Mouse (Mus musculus) forebrain, embryonic 10.5 days (tissue): Measurements from ENCODE around the gene Prkd3. TPM values are rescaled to one million over a fixed set of nuclear protein-coding genes. Genes with fewer than 3 reads are reported as not detected.

Source experiments
- DNase-seq: peaks from one replicate; pipeline ENCODE4 v3.0.0-alpha.2; 2017; ENCODE audit warnings: low spot score; ENCODE audit errors: extremely low spot score
- H3K27ac ChIP-seq: fragments of 300-500 bp; sonication (generic); 2 replicates; pipeline ENCODE4 v1.5.1; 2016; ENCODE audit warnings: mild to moderate bottlenecking
- H3K27me3 ChIP-seq: fragments of 300-500 bp; sonication (generic); 2 replicates; pipeline ENCODE4 v1.6.1; 2016; ENCODE audit warnings: mild to moderate bottlenecking; ENCODE audit not compliant: poor library complexity, severe bottlenecking
- H3K36me3 ChIP-seq: fragments of 300-500 bp; sonication (generic); replicated peaks from 2 replicates; pipeline ENCODE4 v1.6.1; 2016; ENCODE audit warnings: mild to moderate bottlenecking, moderate library complexity
- H3K4me1 ChIP-seq: fragments of 300-500 bp; sonication (generic); 2 replicates; pipeline ENCODE4 v1.6.1; 2016
- H3K4me3 ChIP-seq: fragments of 300-500 bp; sonication (generic); 2 replicates; pipeline ENCODE4 v1.5.1; 2016; ENCODE audit warnings: mild to moderate bottlenecking, moderate library complexity
- H3K9me3 ChIP-seq: fragments of 300-500 bp; sonication (generic); 2 replicates; pipeline ENCODE4 v1.6.1; 2016; ENCODE audit warnings: mild to moderate bottlenecking, moderate library complexity
- WGBS: fragments of 180-500 bp; shearing (Covaris S2); methylation state at CpG from one replicate; pipeline ENCODE4 v1.1.7; 2016; 5-methylcytosine and 5-hydroxymethylcytosine counted together
- polyA plus RNA-seq: library from polyadenylated mRNA; unstranded; fragments of >200 nt; fragmentation: Nextera tagmentation; extraction: Ambion mirVana; gene quantifications from 2 replicates; pipeline ENCODE4 v1.2.1, GENCODE M21; 2016

The Prkd3 gene
- polyA plus RNA-seq, 1 experiment from 2014 or later: 47.8 TPM

DNA sequence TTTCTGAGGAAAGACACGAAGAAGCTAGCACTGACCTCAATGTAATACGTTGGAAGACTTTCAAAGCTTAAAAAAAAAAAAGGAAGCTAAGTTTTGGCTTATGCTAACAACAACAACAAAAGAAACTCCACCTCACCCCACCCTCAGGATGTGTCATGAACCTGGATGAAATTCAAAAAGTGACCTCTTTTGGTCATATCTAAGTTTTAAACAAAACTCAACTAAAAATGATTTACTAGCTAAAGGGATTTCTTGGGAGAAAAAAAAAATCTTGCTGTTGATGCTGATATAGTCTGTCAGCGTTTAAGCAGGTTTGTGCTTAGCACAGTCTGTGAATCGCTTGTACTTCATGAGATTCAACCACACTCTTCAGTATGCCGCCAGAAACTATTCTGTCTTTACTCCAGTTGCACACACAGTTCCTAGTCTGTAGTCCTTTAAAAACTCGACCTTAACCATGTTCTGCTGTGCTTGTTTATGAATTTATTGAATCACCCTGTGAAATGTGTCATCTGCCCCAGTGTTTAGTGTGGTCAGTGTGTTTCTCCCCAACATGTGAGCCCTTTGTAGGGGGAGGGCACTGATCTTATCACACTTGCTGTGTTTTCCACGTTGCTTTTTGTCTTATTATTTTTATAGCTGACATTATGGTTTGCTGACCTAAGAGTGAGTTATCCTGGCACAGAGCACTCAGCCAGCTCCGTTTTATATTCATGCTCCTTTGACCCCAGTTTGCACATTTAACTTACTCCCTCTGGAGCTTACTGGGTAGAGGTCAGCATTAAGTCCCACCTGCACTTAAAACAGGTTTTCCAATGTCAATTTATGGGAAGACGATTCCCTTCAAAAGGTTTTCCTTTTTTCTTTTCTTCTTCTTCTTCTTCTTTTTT, 25.4 kb downstream of the Prkd3 start:
- Histone ChIP-seq H3K27ac (no peak overlapping the region), H3K36me3 (no peaks in the 10 kb centered on the region), H3K4me3 (no peak overlapping the region), H3K27me3 (no peaks in the 10 kb centered on the region), H3K4me1 (no peaks in the 10 kb centered on the region), H3K9me3 (no peaks in the 10 kb centered on the region)
- WGBS: 83% methylated on average over 9 of the region's 9 CpGs
- DNase-seq: no peak

DNA sequence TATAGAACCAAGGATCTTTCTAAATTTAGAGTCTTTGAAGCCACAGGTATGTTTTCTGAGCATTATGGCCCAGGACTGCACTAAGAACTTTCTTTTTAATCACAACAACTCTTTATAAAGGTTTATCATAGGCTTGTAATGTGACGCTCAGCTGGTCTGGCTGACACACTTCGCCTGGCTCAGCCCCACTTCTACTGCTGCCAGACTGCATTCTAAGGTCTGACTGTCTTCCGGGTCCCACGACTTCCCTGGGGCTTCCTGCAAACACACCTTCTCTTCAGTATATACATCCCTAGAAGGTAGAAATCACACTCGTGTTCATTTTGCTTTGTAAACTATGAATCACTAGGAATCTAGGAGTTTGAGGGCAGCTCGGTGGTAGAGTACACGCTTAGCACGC, 26.2 kb downstream of the Prkd3 start:
- Histone ChIP-seq H3K27ac (no peak overlapping the region), H3K27me3 (no peaks in the 10 kb centered on the region), H3K4me1 (no peaks in the 10 kb centered on the region), H3K36me3 (no peaks in the 10 kb centered on the region), H3K9me3 (no peaks in the 10 kb centered on the region), H3K4me3 (no peak overlapping the region)
- WGBS: 92% methylated on average over 8 of the region's 8 CpGs
- DNase-seq: no peak

DNA sequence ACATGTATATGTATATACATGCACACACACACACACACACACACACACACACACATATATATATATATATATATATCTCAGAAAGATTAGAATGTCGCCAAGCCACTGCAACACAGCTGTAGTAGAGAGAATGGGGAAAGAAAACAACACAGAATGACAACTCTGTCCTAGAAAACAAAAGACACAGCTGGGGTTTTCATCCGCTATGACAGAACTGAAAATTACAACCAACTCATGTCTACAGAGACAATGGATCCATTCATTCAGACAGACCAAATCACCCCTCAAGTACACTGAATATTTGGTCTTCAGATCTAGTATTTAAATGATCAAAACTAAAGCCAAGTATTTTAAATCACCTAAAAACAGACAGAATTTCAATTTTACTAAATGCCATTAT, 26.9 kb downstream of the Prkd3 start:
- no peak overlapping the region for H3K4me3 ChIP-seq
- H3K4me1 ChIP-seq: no peaks in the 10 kb centered on the region
- H3K27ac ChIP-seq: no peak overlapping the region
- no peak for DNase-seq
- WGBS: 73% methylated on average over 2 of the region's 2 CpGs
- H3K36me3 ChIP-seq: no peaks in the 10 kb centered on the region
- no peaks in the 10 kb centered on the region for H3K27me3 ChIP-seq
- no peaks in the 10 kb centered on the region for H3K9me3 ChIP-seq

DNA sequence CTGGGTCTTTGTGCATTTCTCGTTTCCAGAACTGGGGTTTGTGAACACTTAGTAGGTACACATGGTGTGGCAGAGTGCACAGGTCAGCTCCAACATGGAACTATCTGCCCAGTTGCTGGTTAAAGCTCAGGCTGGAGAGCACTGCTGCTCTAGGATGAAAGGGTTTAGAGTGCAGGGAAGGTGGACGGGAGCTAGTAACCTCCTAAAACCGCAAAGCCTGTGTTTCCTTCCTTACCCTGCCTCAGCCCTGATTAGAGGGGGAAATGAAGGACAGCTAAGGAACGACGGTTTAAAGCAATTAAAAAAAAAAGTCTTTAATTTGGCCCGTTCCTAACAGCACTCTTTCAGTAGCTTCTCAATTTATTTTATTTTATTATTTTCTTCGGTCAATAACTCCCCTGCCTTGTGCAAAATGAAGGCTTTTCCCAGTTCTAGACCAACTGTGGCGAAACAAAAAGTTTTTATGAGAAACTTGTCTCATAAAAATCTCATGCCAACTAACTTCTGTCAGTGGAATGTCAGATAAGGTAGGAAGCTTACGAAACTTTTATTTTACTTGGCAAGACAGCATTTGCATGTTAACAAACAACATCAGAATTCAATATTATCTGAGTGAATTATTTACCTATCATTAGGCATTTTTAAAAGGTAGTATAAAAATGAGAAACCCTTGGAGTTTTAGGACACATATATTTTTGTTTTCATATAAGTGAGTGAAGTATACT, 28.2 kb downstream of the Prkd3 start:
- no peak for DNase-seq
- H3K9me3 ChIP-seq: no peaks in the 10 kb centered on the region
- H3K4me1 ChIP-seq: no peaks in the 10 kb centered on the region
- no peaks in the 10 kb centered on the region for H3K27me3 ChIP-seq
- no peak overlapping the region for H3K4me3 ChIP-seq
- WGBS: 85% methylated on average over 9 of the region's 9 CpGs
- no peaks in the 10 kb centered on the region for H3K36me3 ChIP-seq
- H3K27ac ChIP-seq: no peak overlapping the region

DNA sequence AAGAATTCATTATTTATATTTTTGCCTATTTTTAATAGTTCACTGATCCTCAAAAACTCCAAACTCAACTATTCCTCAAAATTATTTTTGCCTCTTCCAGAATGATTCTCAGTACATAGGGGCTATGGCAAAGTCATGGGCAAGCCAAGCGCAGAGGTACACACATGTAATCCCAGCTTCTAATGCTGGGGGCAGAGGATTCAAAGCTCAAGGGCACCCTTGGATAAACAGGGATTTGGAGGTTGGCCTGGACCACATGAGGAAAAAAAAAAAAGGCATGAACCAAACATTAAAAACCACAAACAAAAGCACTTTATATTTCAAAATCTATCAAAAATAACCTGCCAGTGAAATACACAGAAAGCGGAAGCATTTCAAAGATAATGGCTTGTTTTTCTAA, 29.1 kb downstream of the Prkd3 start:
- Histone ChIP-seq H3K27me3 (no peaks in the 10 kb centered on the region), H3K4me1 (no peaks in the 10 kb centered on the region), H3K27ac (no peak overlapping the region), H3K4me3 (no peak overlapping the region), H3K36me3 (no peaks in the 10 kb centered on the region), H3K9me3 (no peaks in the 10 kb centered on the region)
- WGBS: 98% methylated on average over 2 of the region's 2 CpGs
- DNase-seq: no peak

DNA sequence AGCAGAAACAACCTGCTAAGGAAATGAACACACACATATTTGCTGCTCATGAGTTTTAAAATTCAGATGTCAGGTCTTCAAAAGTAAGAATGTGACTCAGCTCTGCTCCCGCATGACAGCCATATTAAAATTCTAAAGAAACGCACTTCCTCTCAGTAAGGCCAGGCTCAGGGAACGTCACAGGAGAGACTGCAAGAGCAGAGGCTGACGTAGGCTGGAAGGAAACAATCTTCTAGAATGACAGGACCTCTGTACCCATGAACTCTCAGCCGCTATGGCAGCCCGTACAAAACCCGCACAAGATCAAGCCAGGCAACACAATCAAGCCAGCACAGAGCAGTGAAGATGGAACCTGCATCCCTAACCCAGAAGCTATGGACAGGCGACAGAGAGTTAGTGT, 31.6 kb downstream of the Prkd3 start:
- no peak overlapping the region for H3K4me3 ChIP-seq
- DNase-seq: no peak
- 87% methylated on average over 8 of the region's 8 CpGs for WGBS

DNA sequence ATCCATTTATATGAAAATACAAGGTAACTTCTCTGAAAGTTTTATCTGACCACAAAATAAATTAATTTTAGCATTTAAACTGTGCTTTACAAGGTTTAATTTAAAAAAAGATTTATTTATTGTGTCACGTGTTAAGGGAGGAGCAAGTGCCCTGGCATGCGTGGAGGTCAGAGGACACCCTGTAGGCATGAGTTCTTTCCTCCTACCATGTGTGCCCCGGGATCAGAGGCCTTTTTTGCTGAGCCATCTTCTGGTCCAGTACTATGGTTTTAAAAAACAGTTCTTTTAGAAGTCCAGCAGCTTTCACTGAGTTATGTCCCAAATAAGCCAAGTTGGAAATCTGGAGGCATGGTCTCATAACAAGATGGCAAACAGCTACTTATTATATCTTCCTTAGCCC, 36.9 kb downstream of the Prkd3 start:
- no peaks in the 10 kb centered on the region for H3K27me3 ChIP-seq
- H3K36me3 ChIP-seq: peaks cover 57% of the 10 kb centered on the region
- H3K4me1 ChIP-seq: no peaks in the 10 kb centered on the region
- DNase-seq: no peak
- 92% methylated on average over 3 of the region's 3 CpGs for WGBS
- H3K4me3 ChIP-seq: no peak overlapping the region
- H3K27ac ChIP-seq: no peak overlapping the region
- H3K9me3 ChIP-seq: no peaks in the 10 kb centered on the region

More for the DNA sequence above, 31.6 kb downstream of the Prkd3 start:
- Histone ChIP-seq H3K4me1 (no peaks in the 10 kb centered on the region), H3K27me3 (no peaks in the 10 kb centered on the region), H3K36me3 (peaks cover 6% of the 10 kb centered on the region), H3K27ac (no peak overlapping the region), H3K9me3 (no peaks in the 10 kb centered on the region)

DNA sequence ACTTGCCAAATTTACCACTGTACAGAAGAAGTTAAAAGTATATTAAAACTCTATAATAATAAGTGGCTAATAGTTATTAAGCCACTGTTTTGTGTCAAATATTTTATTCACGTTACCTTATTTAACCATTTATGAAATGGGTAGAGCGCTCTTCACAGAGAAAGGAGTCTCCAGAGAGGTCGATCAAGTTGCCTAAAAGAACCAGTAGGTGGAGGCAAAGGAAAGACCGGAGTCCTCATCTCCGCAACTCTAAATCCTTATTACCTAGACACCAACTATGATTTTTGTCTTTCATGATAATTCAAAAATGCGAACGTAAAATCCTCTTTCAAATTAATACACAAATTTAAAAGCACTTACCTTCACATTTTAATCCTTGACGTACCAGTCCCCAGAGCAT, 37.5 kb downstream of the Prkd3 start:
- no peak overlapping the region for H3K27ac ChIP-seq
- no peaks in the 10 kb centered on the region for H3K27me3 ChIP-seq
- WGBS: 95% methylated on average over 8 of the region's 8 CpGs
- no peaks in the 10 kb centered on the region for H3K9me3 ChIP-seq
- no peak for DNase-seq
- H3K36me3 ChIP-seq: peaks cover 63% of the 10 kb centered on the region
- no peaks in the 10 kb centered on the region for H3K4me1 ChIP-seq
- no peak overlapping the region for H3K4me3 ChIP-seq

DNA sequence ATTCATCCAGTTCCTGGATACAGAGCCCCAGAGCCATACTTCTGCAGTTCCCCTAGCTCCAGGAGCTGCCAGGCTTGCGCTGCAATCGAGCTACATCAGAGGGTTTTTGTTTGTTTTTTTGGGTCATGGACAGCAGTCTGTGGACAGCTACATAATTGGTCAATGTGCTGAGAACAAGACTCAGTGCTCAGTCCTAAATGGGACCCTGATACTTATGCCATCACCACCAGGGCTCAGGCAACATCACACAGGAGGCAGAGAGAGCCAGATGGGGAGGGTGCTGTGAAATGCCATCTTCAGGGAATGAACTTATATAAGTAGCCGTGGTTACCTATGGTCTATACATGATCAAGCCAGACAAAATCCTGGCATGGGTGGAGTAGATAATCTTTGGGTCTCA, 52.1 kb downstream of the Prkd3 start:
- WGBS: 88% methylated on average over 3 of the region's 3 CpGs
- H3K36me3 ChIP-seq: peaks cover 79% of the 10 kb centered on the region

DNA sequence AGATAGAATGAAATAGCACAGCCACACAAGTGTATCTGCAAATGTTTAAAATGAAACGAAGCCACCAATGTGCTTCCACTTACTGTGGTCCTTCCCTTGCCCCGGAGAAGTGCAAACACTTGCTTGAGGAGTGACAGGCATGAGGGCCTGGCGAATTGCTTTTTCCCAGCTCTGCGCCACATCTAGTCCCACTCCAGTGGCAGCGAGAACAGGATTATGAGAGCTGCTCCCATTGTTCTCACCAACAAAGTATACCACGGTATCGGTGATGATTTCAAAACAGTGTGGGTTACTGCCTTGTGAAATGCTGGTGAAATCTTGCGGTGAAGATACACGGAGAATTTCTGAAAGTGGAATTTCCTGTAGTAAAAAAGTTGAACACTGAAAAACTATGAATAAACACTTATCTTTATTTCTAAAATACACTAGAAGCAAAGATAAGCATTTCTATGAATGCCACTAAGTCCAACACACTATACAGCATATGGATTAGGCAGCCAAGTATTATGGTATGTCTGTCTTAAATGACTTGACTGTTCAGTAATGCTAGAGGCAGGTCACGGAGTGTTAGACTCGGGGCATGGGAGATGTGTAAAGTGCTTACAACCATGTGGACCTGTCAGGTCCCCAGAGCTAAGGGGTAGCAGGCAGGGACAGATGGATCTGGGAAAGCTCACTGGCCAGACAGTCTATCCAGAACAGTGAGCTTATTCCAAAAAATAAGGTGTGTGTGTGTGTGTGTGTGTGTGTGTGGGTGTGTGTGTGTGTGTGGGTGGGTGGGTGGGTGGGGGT, 54.3 kb downstream of the Prkd3 start:
- H3K27me3 ChIP-seq: no peaks in the 10 kb centered on the region
- no peaks in the 10 kb centered on the region for H3K4me1 ChIP-seq
- H3K4me3 ChIP-seq: no peak overlapping the region
- WGBS: 93% methylated on average over 11 of the region's 11 CpGs
- no peak overlapping the region for H3K27ac ChIP-seq
- no peak for DNase-seq
- no peaks in the 10 kb centered on the region for H3K9me3 ChIP-seq
- peaks cover 85% of the 10 kb centered on the region for H3K36me3 ChIP-seq

More for the DNA sequence above, 52.1 kb downstream of the Prkd3 start:
- Histone ChIP-seq H3K27me3 (no peaks in the 10 kb centered on the region), H3K4me3 (no peak overlapping the region), H3K9me3 (no peaks in the 10 kb centered on the region), H3K27ac (no peak overlapping the region), H3K4me1 (no peaks in the 10 kb centered on the region)
- no peak for DNase-seq

DNA sequence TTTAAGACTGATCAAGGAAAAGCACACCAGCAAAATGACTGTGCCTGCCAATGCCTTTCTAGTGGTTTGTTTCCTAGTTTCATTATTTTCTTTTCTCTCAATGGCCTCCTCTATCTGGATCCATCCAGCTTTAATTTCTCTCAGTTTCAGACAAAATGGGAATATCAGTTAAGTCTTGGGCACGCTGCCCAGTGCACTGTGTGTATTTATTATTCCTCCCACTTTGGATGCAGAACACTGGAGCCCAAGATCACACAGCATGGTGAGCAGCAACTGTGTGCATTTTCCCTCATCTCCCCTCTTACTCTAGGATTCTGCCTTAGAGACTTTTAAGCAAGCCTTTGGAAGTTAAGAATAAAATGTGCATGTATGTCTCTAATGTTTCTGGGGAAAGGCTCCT, 56.2 kb downstream of the Prkd3 start:
- WGBS: 95% methylated on average over 1 of the region's 1 CpGs
- Histone ChIP-seq H3K27me3 (no peaks in the 10 kb centered on the region), H3K4me3 (no peak overlapping the region), H3K36me3 (peaks cover 85% of the 10 kb centered on the region), H3K4me1 (no peaks in the 10 kb centered on the region), H3K27ac (no peak overlapping the region), H3K9me3 (no peaks in the 10 kb centered on the region)
- no peak for DNase-seq

DNA sequence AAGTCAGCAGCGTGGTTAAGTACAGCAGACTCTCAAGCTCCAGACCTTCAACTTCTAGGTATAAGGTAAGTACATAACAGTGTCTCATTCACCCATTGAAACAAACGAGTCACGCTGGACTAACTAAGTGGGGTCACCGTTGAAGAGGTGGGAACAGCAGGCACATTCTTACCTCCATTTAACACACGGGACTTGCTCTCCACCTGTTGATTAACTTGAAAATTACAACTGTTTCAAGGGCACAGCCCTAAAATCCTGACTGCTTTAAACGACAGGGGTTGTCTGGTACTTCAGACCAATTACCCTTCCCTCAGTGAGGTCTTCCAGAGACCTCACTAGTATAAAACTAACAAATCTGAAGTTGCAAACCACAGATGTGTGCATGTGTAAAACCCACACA, 61.1 kb downstream of the Prkd3 start:
- Histone ChIP-seq H3K4me3 (no peak overlapping the region), H3K9me3 (no peaks in the 10 kb centered on the region), H3K36me3 (peaks cover 94% of the 10 kb centered on the region), H3K27ac (no peak overlapping the region), H3K4me1 (no peaks in the 10 kb centered on the region), H3K27me3 (no peaks in the 10 kb centered on the region)
- no peak for DNase-seq
- WGBS: 86% methylated on average over 6 of the region's 6 CpGs

DNA sequence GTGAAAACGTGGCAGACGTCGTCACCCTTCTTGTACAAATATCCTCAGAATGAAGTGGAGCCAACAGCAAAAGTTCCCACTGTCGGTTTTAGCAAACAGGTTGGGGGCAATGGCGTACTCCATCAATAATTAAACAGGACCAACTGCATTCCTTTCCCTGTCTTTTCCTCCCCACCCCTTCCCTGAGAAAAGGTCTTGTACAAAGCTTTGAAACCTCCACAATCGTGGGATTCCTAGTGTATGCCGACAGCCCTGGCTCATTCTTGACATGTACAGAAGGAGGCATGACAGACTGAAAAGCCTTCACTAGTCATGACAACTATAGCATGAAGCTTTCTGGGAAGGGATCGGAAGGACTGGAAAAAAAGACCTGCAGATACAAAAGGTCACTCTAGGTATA, 67.4 kb downstream of the Prkd3 start:
- Histone ChIP-seq H3K27ac (no peak overlapping the region), H3K4me1 (no peaks in the 10 kb centered on the region), H3K9me3 (no peaks in the 10 kb centered on the region), H3K4me3 (no peak overlapping the region), H3K27me3 (no peaks in the 10 kb centered on the region), H3K36me3 (peaks cover 94% of the 10 kb centered on the region)
- WGBS: 93% methylated on average over 8 of the region's 8 CpGs
- DNase-seq: no peak
